Mouse (Mus musculus): Measurements from ENCODE around the gene Glrx5.

DNA sequence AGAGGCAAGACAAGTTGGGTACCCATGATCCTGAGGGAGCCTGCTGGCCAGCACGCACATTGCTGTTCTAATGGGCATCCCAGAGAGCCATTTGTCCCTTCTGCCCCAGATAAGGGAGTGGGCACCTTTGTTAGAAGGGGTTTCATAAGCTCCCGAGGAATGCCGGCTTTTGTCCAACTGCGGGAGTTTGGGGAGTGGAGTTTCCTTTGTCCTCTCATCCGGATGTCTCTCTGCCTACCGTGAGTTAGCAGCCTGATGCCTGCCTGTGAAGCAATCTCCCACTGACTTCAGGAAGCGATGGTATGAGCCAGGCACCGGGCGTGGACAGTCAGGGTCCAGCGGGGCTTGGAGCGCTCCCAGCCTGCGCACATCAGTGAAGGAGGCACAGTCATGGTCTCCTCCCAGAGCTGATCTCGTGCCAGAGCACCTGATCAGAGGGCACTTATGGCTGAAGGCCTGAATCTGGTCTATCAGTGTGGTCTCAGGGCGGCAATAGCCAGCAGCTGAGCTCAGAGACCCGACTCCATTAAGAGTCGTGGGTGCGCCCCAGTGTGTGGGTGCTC is 15.9 kb downstream of the Glrx5 start:
- no peak for TF ChIP-seq GATA1 (IDR thresholded peaks at IDR 0.05; ENCODE audit: low read length)
- no peak for TF ChIP-seq TAL1 (IDR thresholded peaks at IDR 0.05; ENCODE audit: low read length)
